Mouse (Mus musculus): ENCODE measurements around the gene Ctps2. TPM values are rescaled to one million over a fixed set of nuclear protein-coding genes. Genes with fewer than 3 reads are reported as not detected.

Gene Ctps2
- total and polyA plus RNA-seq, 3 experiments: 22.3 to 26.4 (median 23.3) TPM

DNA sequence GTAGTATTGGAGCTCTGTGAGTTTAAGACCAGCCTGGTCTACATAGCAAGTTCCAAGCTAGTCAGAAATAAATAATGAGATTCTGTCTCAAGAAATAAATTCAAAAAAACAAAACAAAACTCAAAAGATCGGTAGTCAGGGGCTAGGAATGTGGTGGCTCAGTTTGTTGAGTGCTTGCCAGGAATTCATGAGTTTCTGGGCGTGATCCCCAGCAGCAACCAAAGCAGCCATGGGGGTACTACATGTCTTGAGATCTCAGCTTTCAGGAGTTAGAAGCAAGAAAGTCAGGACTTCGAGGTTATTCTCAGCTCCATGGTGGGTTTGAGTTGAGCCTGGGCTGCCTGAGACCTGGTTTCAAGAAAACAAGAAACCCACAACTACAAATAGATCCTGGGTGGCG, 90.4 kb downstream of the Ctps2 start:
- Histone ChIP-seq H3K27me3 (replicated peaks) (no peaks in the 10 kb centered on the region), H3K4me3 (replicated peaks in 1 of 3; ENCODE audit: low read depth in 2 of 3, low read length in 2 of 3, poor library complexity in 1 of 3) (no peak overlapping the region), H3K27ac (ENCODE audit: insufficient read depth, low read depth) (no peak overlapping the region), H3K79me2 (replicated peaks; ENCODE audit: control insufficient read depth, extremely low read depth, insufficient read depth, poor library complexity, severe bottlenecking) (no peaks in the 10 kb centered on the region), H3K9me3 (replicated peaks; ENCODE audit: low read length) (no peaks in the 10 kb centered on the region), H3K36me3 (replicated peaks in 1 of 2; ENCODE audit: control insufficient read depth in 1 of 2, insufficient read depth in 1 of 2, low read length in 1 of 2) (peaks cover 0 to 5% of the 10 kb centered on the region in 2 experiments), H3K4me1 (ENCODE audit: control insufficient read depth in 1 of 2, insufficient read depth in 2 of 2) (no peaks in the 10 kb centered on the region), H3K4me2 (ENCODE audit: insufficient read depth, low read depth, poor library complexity, severe bottlenecking) (no peak overlapping the region), H3K9ac (ENCODE audit: insufficient read depth, low read depth) (no peak overlapping the region)
- DNase-seq (ENCODE audit: extremely low read depth): no peak
- no peak for TF ChIP-seq JUN (IDR thresholded peaks at IDR 0.05; ENCODE audit: insufficient read depth, low read depth, low read length)
- TF ChIP-seq RAD21 (IDR thresholded peaks at IDR 0.05; ENCODE audit: low read depth, low read length): no peak
- no peak for TF ChIP-seq MXI1 (IDR thresholded peaks at IDR 0.05; ENCODE audit: low read depth, low read length)
- no peak for TF ChIP-seq POLR2A (IDR thresholded peaks at IDR 0.05; ENCODE audit: low read depth, low read length)
- no peak for TF ChIP-seq JUND (conservative IDR thresholded peaks at IDR 0.05; ENCODE audit: low read depth, low read length)
- TF ChIP-seq USF1 (IDR thresholded peaks at IDR 0.05; ENCODE audit: low read depth, low read length): no peak
- no peak for TF ChIP-seq E2F4 (IDR thresholded peaks at IDR 0.05; ENCODE audit: insufficient replicate concordance, low read depth, low read length)
- TF ChIP-seq MAZ (IDR thresholded peaks at IDR 0.05; ENCODE audit: low read depth, low read length): no peak
- TF ChIP-seq CHD1 (IDR thresholded peaks at IDR 0.05; ENCODE audit: low read depth, low read length): no peak
- TF ChIP-seq SIN3A (IDR thresholded peaks at IDR 0.05; ENCODE audit: low read length): no peak
- no peak for TF ChIP-seq MAX (IDR thresholded peaks at IDR 0.05; ENCODE audit: low read length)
- TF ChIP-seq MAFK (IDR thresholded peaks at IDR 0.05; ENCODE audit: insufficient replicate concordance, low read length): no peak
- TF ChIP-seq ZKSCAN1 (IDR thresholded peaks at IDR 0.05; ENCODE audit: borderline replicate concordance, low read depth, low read length): no peak
- TF ChIP-seq CHD2 (IDR thresholded peaks at IDR 0.05; ENCODE audit: low read length): no peak
- dilution Hi-C loops (cut with MboI; ENCODE audit: extremely low pct_ligation_motif_present, extremely low pct_unique_long_range_greater_than_20kb, low sequenced_read_pairs): no loop called here
- in situ Hi-C loops (cut with MboI; ENCODE audit: low pct_ligation_motif_present, low pct_unique_long_range_greater_than_20kb, low sequenced_read_pairs): no loop called here

DNA sequence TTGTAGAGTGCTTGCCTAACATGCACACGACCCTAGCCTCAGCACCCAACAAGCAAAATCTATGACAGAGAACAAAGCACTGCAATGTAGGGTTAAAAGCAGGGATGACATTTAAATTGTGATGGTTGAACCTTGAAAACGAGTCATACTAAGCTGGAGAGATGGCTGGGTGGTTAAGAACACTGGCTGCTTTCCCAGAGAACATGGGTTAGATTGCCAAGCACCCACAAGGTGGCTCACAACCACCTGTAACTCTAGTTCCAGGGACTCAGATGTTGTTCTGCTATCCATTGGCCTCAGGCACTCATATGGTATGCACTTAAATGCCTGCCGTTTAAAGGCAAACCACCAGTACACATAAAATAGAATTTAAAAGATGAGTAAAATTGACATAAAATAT, 91.1 kb downstream of the Ctps2 start:
- dilution Hi-C loops (cut with MboI; ENCODE audit: extremely low pct_ligation_motif_present, extremely low pct_unique_long_range_greater_than_20kb, low sequenced_read_pairs) (no loop called here), in situ Hi-C loops (cut with MboI; ENCODE audit: low pct_ligation_motif_present, low pct_unique_long_range_greater_than_20kb, low sequenced_read_pairs) (no loop called here)
- H3K4me2 ChIP-seq (ENCODE audit: insufficient read depth, low read depth, poor library complexity, severe bottlenecking): no peak overlapping the region
- no peak for DNase-seq (ENCODE audit: extremely low read depth)
- no peaks in the 10 kb centered on the region for H3K27me3 ChIP-seq (replicated peaks)
- H3K4me1 ChIP-seq (ENCODE audit: control insufficient read depth in 1 of 2, insufficient read depth in 2 of 2): no peaks in the 10 kb centered on the region
- H3K79me2 ChIP-seq (replicated peaks; ENCODE audit: control insufficient read depth, extremely low read depth, insufficient read depth, poor library complexity, severe bottlenecking): no peaks in the 10 kb centered on the region
- H3K36me3 ChIP-seq (replicated peaks in 1 of 2; ENCODE audit: control insufficient read depth in 1 of 2, insufficient read depth in 1 of 2, low read length in 1 of 2): peaks cover 3 to 11% of the 10 kb centered on the region in 2 experiments
- no peak overlapping the region for H3K4me3 ChIP-seq (replicated peaks in 1 of 3; ENCODE audit: low read depth in 2 of 3, low read length in 2 of 3, poor library complexity in 1 of 3)
- H3K27ac ChIP-seq (ENCODE audit: insufficient read depth, low read depth): no peak overlapping the region
- H3K9me3 ChIP-seq (replicated peaks; ENCODE audit: low read length): no peaks in the 10 kb centered on the region
- TF ChIP-seq KAT2A (IDR thresholded peaks at IDR 0.05; ENCODE audit: insufficient replicate concordance, low read length) (no peak), UBTF (IDR thresholded peaks at IDR 0.05; ENCODE audit: low read depth, low read length) (no peak), POLR2AphosphoS2 (IDR thresholded peaks at IDR 0.05; ENCODE audit: low read depth, low read length) (no peak), MXI1 (IDR thresholded peaks at IDR 0.05; ENCODE audit: low read depth, low read length) (no peak), RAD21 (IDR thresholded peaks at IDR 0.05; ENCODE audit: low read depth, low read length) (no peak), ELF1 (IDR thresholded peaks at IDR 0.05; ENCODE audit: low read depth, low read length) (no peak), JUN (IDR thresholded peaks at IDR 0.05; ENCODE audit: insufficient read depth, low read depth, low read length) (no peak), NELFE (IDR thresholded peaks at IDR 0.05; ENCODE audit: low read depth, low read length) (no peak), ETS1 (conservative IDR thresholded peaks at IDR 0.05; ENCODE audit: low read depth, low read length) (no peak), MAX (IDR thresholded peaks at IDR 0.05; ENCODE audit: low read length) (no peak), JUND (conservative IDR thresholded peaks at IDR 0.05; ENCODE audit: low read depth, low read length) (no peak), ZKSCAN1 (IDR thresholded peaks at IDR 0.05; ENCODE audit: borderline replicate concordance, low read depth, low read length) (no peak), E2F4 (IDR thresholded peaks at IDR 0.05; ENCODE audit: insufficient replicate concordance, low read depth, low read length) (no peak)
- no peak overlapping the region for H3K9ac ChIP-seq (ENCODE audit: insufficient read depth, low read depth)

Data from CH12.LX (cell line).